Mouse (Mus musculus): ENCODE measurements around the gene M6pr.
"Not testable (repeated sequence)": the region's sequence is repeated elsewhere in the genome, so short reads cannot be mapped to it uniquely, and the experiment has no call there.

The M6pr gene

DNA sequence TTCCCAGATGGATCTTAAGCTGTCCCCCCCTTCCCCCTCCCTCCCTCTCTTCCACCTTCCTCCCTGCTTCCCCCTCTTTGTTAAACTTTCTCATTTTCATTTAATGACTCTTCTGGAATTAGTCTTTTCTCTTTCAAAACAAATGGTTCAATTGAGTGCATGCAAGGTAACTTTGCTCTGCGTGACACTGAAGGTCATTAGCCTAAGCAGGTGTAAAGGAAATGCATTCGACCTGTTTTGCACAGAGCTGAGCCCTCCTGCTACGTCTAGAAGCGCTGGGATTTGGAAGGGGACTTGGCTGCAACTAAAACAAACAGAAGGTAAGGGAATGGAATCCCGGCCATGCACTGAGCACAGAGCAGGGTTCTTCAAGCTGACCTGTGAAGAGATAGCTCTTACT is 33.6 kb downstream of the M6pr start:
- no peak for DNase-seq (ENCODE audit: low spot score)

GRCm38 (mm10) chr6:122343719-122344118 is 35.2 kb downstream of the M6pr start:
- DNase-seq (ENCODE audit: low spot score): no peak

GRCm38 (mm10) chr6:122344386-122345116 is 36.0 kb downstream of the M6pr start:
- no peak for DNase-seq (ENCODE audit: low spot score)

- no peak for DNase-seq (ENCODE audit: low spot score)
These were observed 37.2 kb downstream of the M6pr start for GRCm38 (mm10) chr6:122345731-122346130.

- no peak for DNase-seq (ENCODE audit: low spot score)
These were observed 37.9 kb downstream of the M6pr start for GRCm38 (mm10) chr6:122346399-122346798.

- DNase-seq (ENCODE audit: low spot score): not testable (repeated sequence)
These were observed 38.8 kb downstream of the M6pr start for GRCm38 (mm10) chr6:122347326-122347725.

DNA sequence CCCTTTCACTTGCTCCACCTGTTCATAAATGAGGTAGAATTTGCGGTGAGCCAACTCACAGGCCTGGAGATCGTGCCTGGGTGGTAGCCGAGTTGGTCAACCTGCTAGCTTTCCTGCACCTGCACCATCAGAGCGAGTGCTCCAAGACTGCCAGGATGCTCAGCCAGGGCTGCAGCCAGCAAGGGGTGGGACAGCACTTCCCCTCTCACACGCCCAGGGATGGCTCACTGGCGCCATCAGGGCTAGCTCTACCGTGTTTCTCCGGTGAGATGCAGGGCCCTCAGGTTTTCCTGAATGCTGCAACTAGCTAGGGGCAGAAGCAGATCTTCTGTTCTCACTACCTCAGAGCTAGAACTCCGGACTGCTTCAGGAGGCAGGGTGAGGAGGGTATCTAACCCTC is 47.4 kb downstream of the M6pr start:
- DNase-seq (ENCODE audit: low spot score): no peak

- no peak for DNase-seq (ENCODE audit: low spot score)
These were observed 48.6 kb downstream of the M6pr start for GRCm38 (mm10) chr6:122357089-122357488.

DNA sequence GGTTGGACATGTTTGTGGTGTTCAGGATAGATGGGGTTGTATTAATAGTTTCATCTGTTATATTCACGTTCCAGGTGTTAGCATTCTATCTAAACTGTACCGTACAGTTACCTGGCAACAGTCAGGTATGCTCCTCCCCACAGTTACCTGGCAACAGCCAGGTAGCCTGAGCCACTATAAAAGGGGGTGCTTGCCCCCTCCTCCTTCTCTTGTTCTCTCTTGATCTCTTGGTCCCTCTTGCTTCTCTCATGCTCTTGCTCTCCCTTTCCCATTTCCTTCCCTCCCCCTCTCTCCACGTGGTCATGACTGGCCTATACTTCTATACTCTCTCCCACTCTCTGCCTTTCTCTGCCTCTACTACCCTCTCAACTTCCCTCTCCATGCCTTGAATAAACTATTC is 57.2 kb downstream of the M6pr start:
- DNase-seq (ENCODE audit: low spot score): no peak

DNA sequence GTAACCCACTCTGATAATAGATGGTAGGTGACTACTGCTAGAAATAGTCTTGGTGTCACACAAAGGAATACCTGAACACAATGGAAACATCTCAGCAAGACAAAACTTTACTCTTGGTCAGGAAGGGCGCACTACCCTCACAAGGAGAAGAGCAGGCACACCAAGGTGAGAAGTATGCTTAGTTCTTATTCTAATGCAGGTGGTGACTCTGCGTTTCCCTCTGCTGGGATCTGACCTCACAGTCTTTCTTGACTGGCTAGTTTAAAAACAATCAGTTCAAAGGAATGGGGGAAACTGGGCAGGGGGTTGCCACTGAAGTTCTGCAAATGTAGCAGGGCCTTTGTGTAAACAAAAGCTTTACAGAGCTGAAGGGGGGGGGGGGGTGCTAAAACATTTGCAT is 57.8 kb downstream of the M6pr start:
- no peak for DNase-seq (ENCODE audit: low spot score)

GRCm38 (mm10) chr6:122366976-122367375 is 58.5 kb downstream of the M6pr start:
- DNase-seq (ENCODE audit: low spot score): no peak
